Mouse (Mus musculus) layer of hippocampus, adult 9-11 months (tissue): ENCODE measurements at regions not wholly inside any gene's neighbourhood (a gene's known extent, or its start where the extent isn't known, plus 50 kb on each side); places are given as distances from the start of the nearest gene placed in this dataset.
"Not testable (repeated sequence)": the region's sequence is repeated elsewhere in the genome, so short reads cannot be mapped to it uniquely, and the experiment has no call there.

Experiments used
- DNase-seq: peaks from one replicate; pipeline ENCODE4 v3.0.0; 2022

DNA sequence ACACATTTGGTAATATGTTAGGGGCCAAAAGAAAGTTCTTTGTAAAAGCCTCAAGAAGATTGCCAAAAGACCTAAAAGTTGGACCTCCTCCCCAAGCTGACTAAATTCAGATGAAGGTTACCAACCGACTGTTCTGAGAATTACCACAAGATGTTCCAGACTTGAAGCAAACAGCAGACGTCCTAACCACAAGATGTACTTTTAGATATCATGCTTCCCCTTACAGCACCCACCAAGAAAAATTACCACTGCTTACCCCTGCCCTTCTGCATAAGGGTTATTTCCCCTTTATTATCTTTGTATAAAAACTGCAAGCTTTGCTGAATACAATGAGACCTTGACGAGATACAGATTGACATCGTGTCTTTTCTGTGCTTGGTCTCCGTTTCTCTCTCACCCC, 121.6 kb upstream of the Cst10 start:
- no peak for DNase-seq

DNA sequence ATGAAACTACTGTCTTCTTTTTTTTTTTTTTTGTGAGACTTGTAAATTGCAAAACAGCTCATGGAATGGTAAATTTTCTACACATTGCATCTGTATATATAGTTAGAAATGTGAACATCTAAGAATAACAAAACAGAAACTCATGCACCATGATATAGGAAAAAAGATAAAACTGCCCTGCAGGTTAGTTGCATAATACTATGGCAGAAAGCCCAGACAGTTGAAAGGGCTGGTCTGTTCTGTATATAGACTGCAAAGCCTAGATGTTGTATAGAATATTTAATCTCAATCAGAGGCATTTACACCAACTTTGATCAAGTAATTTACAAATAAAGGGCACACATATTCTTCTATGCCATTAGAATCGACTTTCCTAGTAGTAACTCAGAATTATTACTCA, 120.7 kb upstream of the Cst10 start:
- no peak for DNase-seq

DNA sequence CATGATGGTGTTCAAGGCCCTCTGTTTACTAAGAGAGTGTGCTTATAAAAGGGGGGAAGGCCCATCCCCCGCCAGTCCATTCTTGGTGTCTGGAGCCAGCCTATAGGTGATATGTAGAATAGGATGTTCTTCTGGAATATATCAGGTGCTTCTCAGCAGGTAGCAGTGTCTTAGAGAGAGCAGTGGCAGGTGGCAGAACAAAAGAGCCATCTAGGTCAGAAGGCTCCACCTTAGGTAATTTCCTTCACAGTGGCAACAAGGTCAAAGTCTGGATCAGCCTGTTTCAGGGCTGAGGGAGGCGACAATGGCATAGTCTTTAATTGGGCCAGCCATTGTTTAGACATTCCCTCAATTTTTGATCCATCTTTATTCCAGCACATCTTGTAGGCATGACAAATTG, 107.9 kb upstream of the Cst10 start:
- DNase-seq = not testable (repeated sequence)

DNA sequence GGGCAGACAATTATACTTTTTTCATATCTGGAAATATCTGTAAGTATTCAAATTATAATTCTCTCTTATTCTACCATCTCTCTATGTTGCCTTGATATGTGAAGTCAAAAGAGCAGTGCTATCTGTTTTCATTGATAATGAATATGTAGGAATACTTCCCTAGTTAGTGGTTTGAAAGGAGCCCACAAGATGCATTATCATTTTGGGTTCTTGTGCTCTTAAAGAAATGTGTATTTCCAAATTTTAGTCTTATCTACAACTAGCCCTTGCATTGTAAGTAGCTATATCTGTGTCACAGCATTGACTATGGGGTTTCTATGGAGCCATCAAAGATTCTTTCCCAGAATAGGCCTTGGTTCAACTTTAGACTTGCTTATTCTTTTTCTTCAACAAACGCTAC, 99.3 kb upstream of the Cst10 start:
- no peak for DNase-seq

DNA sequence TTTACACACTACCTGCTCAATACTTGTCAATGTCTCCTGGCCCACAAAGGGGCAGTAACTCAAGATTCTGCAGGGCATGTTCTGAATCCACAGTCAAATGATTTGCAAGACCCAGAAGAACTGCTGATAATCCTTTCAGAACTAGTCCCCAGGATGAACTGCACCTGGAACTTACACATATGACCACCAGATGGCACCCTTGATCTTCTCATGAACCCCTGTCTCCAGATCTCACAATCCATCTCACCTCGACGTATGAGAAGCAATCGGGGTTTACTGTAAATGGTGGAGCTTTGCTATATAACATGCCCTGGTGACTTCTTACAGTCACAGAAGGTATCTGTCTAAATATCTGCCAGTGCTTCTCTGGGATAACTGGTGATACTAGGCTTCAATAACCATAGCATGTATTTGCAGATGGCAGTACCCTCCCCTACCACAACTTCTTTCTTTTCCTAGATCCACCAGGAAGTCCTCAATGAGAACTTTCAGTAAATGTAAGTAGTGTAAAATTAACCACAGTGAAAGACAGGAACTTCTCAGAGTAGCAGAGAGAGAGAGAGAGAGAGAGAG, 54.5 kb upstream of the Cst10 start:
- DNase-seq = peak; percentile 14
